Mouse (Mus musculus) heart, postnatal 0 days (tissue): ENCODE measurements around the gene Prdm10. TPM values are rescaled to one million over a fixed set of nuclear protein-coding genes. Genes with fewer than 3 reads are reported as not detected.

ENCODE experiments used
- ATAC-seq: fragments of 200-750 bp; cut with Nextera tagmentation; 2 replicates; pipeline ENCODE4 v1.8.0; 2017; ENCODE audit warnings: low read depth, moderate number of reproducible peaks, moderate library complexity; ENCODE audit not compliant: insufficient read depth
- DNase-seq: peaks from one replicate; pipeline ENCODE4 v3.0.0-alpha.2; 2016; ENCODE audit warnings: low spot score
- H3K27ac ChIP-seq: fragments of 300-500 bp; sonication (generic); 2 replicates; pipeline ENCODE4 v1.5.1; 2014; ENCODE audit warnings: low read depth, mild to moderate bottlenecking
- H3K27me3 ChIP-seq: fragments of 300-500 bp; sonication (generic); 2 replicates; pipeline ENCODE4 v1.6.1; 2014; ENCODE audit warnings: low read length, mixed read lengths; ENCODE audit not compliant: control insufficient read depth, insufficient read depth
- H3K36me3 ChIP-seq: fragments of 300-500 bp; sonication (generic); replicated peaks from 2 replicates; pipeline ENCODE4 v1.6.1; 2014; ENCODE audit warnings: low read length, mixed read lengths; ENCODE audit not compliant: control insufficient read depth, insufficient read depth
- H3K4me1 ChIP-seq: fragments of 300-500 bp; sonication (generic); 2 replicates; pipeline ENCODE4 v1.6.1; 2014; ENCODE audit warnings: antibody characterized with exemption; ENCODE audit not compliant: control insufficient read depth, insufficient read depth
- H3K4me2 ChIP-seq: fragments of 300-500 bp; sonication (generic); 2 replicates; pipeline ENCODE4 v1.6.1; 2014; ENCODE audit warnings: low read depth, mild to moderate bottlenecking, low read length, moderate library complexity
- H3K4me3 ChIP-seq: fragments of 300-500 bp; sonication (generic); 2 replicates; pipeline ENCODE4 v1.5.1; 2014; ENCODE audit warnings: low read depth, low read length
- H3K9ac ChIP-seq: fragments of 300-500 bp; sonication (generic); replicated peaks from 2 replicates; pipeline ENCODE4 v1.6.1; 2014; ENCODE audit warnings: low read depth, low read length, mixed read lengths
- H3K9me3 ChIP-seq: fragments of 300-500 bp; sonication (generic); replicated peaks from 2 replicates; pipeline ENCODE4 v1.6.1; 2016; ENCODE audit warnings: low read length; ENCODE audit not compliant: control insufficient read depth
- CTCF ChIP-seq: IDR thresholded peaks from 2 replicates; pipeline ENCODE4 v1.5.1; 2016; ENCODE audit warnings: antibody characterized with exemption, control low read depth, low read depth
- EP300 ChIP-seq: IDR thresholded peaks from 2 replicates; pipeline ENCODE4 v1.6.1; 2016; ENCODE audit warnings: antibody characterized with exemption, low read depth
- WGBS: fragments of 180-500 bp; shearing (Covaris S2); extraction: QIAGEN DNeasy Blood & Tissue Kit; methylation state at CpG from one replicate; pipeline ENCODE4 v1.1.7; 2014; 5-methylcytosine and 5-hydroxymethylcytosine counted together
- polyA plus RNA-seq: library from polyadenylated mRNA; unstranded; fragments of >200 nt; fragmentation: Nextera tagmentation; extraction: Ambion mirVana; gene quantifications from 2 replicates; pipeline ENCODE4 v1.2.1, GENCODE M21; 2015
- total RNA-seq: library from RNA; depleted of rRNA; stranded (reverse); fragments of >200 nt; gene quantifications from 2 replicates; pipeline ENCODE4 v1.2.3, GENCODE M21; 2014; ENCODE audit warnings: low replicate concordance

The Prdm10 gene
- total and polyA plus RNA-seq, 2 experiments from 2014 or later: 1.2 to 2.6 TPM

- Histone ChIP-seq H3K9ac (no peak overlapping the region), H3K4me3 (no peak overlapping the region), H3K27me3 (no peaks in the 10 kb centered on the region), H3K4me2 (no peak overlapping the region), H3K9me3 (no peaks in the 10 kb centered on the region), H3K4me1 (no peaks in the 10 kb centered on the region), H3K36me3 (peaks cover 11% of the 10 kb centered on the region), H3K27ac (no peak overlapping the region)
- ATAC-seq (no peak), DNase-seq (no peak)
- no peak for TF ChIP-seq EP300
- no peak for TF ChIP-seq CTCF
- WGBS: 59% methylated on average over 8 of the region's 8 CpGs
These were observed 84.7 kb downstream of the Prdm10 start for GRCm38 (mm10) chr9:31365086-31365485.

- Histone ChIP-seq H3K36me3 (peaks cover 20% of the 10 kb centered on the region), H3K27ac (no peak overlapping the region), H3K9ac (no peak overlapping the region), H3K4me2 (no peak overlapping the region), H3K4me3 (no peak overlapping the region), H3K27me3 (no peaks in the 10 kb centered on the region), H3K9me3 (no peaks in the 10 kb centered on the region; the same call in none of the 2 replicates), H3K4me1 (no peaks in the 10 kb centered on the region)
- no peak for DNase-seq
- no peak for TF ChIP-seq EP300
- TF ChIP-seq CTCF: no peak
- 91% methylated on average over 3 of the region's 3 CpGs for WGBS
- no peak for ATAC-seq
These were observed 91.4 kb downstream of the Prdm10 start for GRCm38 (mm10) chr9:31371740-31372139.

- Histone ChIP-seq H3K9me3 (no peaks in the 10 kb centered on the region; the same call in none of the 2 replicates), H3K4me1 (no peaks in the 10 kb centered on the region), H3K27me3 (no peaks in the 10 kb centered on the region), H3K4me3 (no peak overlapping the region), H3K4me2 (no peak overlapping the region), H3K36me3 (peaks cover 20% of the 10 kb centered on the region; the same call in 1 of the 2 replicates), H3K9ac (no peak overlapping the region), H3K27ac (no peak overlapping the region)
- DNase-seq (no peak), ATAC-seq (no peak)
- TF ChIP-seq EP300 (no peak), CTCF (no peak)
These were observed 96.3 kb downstream of the Prdm10 start for GRCm38 (mm10) chr9:31376661-31377060.

- WGBS: 78% methylated on average over 17 of the region's 17 CpGs
- H3K36me3 ChIP-seq: peaks cover 5% of the 10 kb centered on the region
- no peaks in the 10 kb centered on the region for H3K27me3 ChIP-seq
- no peak for ATAC-seq
- H3K4me2 ChIP-seq: peak overlapping the region; percentile 74; the same call in 1 of the 2 replicates
- no peak overlapping the region; the same call in 1 of the 2 replicates for H3K4me3 ChIP-seq
- no peaks in the 10 kb centered on the region for H3K9me3 ChIP-seq
- no peak overlapping the region for H3K9ac ChIP-seq
- H3K4me1 ChIP-seq: peaks cover 12% of the 10 kb centered on the region
- H3K27ac ChIP-seq: no peak overlapping the region
- TF ChIP-seq EP300 (no peak), CTCF (no peak)
- DNase-seq: no peak
These were observed 104.6 kb downstream of the Prdm10 start for GRCm38 (mm10) chr9:31384786-31385499.

GRCm38 (mm10) chr9:31385500-31385869, 105.1 kb downstream of the Prdm10 start:
- ATAC-seq (0 out of 2 replicates have a peak, but pooled peaks have one; percentile 19), DNase-seq (no peak)
- Histone ChIP-seq H3K4me1 (peaks cover 12% of the 10 kb centered on the region), H3K9me3 (no peaks in the 10 kb centered on the region), H3K36me3 (peaks cover 9% of the 10 kb centered on the region), H3K4me3 (peak overlapping the region; percentile 96), H3K4me2 (peak overlapping the region; percentile 74), H3K27me3 (no peaks in the 10 kb centered on the region), H3K9ac (peak overlapping the region; percentile 86), H3K27ac (no peak overlapping the region)
- TF ChIP-seq CTCF (no peak), EP300 (no peak)
- 15% methylated on average over 4 of the region's 4 CpGs for WGBS

- peaks cover 13% of the 10 kb centered on the region for H3K36me3 ChIP-seq
- peak within 1 kb of the TSS; percentile 57; the same call in 1 of the 2 replicates for H3K27ac ChIP-seq
- ATAC-seq: peak; percentile 99
- H3K4me2 ChIP-seq: peak within 1 kb of the TSS; percentile 74
- no peaks in the 10 kb centered on the region for H3K9me3 ChIP-seq
- peak within 1 kb of the TSS; percentile 86 for H3K9ac ChIP-seq
- no peaks in the 10 kb centered on the region for H3K27me3 ChIP-seq
- peaks cover 12% of the 10 kb centered on the region for H3K4me1 ChIP-seq
- WGBS: 1% methylated on average over 44 of the region's 46 CpGs
- H3K4me3 ChIP-seq: peak within 1 kb of the TSS; percentile 96
- TF ChIP-seq CTCF: no peak
- no peak for TF ChIP-seq EP300
- peak; percentile 95 for DNase-seq
These were observed 105.6 kb downstream of the Prdm10 start, which contains the start of gene Nfrkb for GRCm38 (mm10) chr9:31385947-31386354. TSS of gene Nfrkb (plus strand) at chr9:31386192.
